Mouse (Mus musculus) kidney, postnatal 25 days (tissue): Measurements from ENCODE around the gene Slc35e3.
"Not testable (repeated sequence)": the region's sequence is repeated elsewhere in the genome, so short reads cannot be mapped to it uniquely, and the experiment has no call there.

Source experiments
- DNase-seq, 2 experiments: peaks; one replicate each; pipeline ENCODE4 v3.0.0; 2021; ENCODE audit warnings: mixed read lengths in 2 of 2

Gene Slc35e3

DNA sequence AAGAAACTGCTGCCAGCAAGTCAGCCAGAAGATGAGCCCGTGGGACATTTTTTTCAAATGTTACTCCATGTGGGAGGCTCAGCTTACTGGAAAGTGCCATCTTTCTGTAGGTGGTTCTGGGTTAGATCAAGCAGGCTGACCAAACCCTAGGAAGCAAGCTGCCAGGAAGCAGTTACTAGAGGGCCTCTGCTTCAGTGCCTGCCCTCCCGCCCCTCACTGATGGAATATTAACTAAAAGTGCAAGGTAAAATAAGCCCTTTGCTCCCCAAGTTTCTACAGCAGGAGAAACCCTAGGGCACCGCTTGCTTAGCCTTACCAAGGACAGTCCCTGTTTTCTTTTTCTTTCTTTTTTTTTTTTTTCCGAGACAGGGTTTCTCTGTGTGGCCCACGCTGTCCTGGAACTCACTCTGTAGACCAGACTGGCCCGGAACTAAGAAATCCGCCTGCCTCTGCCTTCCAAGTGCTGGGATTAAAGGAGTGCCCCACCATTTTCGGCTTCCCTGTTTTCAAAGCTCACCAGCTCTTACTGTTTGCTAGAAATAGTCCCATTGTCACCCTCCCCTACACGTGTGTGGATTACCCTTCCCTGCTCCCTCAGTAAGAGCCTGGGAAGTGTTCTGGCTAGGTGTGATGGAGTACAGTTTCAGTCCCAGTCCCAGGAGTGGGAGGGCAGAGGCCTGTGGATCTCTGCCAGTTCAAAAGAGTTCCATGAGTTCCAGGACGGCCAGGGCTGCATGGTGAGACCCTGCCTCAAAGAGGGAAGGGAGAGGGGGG is 2.3 kb upstream of the Slc35e3 start:
- DNase-seq: peak; percentile 66 to 85

DNA sequence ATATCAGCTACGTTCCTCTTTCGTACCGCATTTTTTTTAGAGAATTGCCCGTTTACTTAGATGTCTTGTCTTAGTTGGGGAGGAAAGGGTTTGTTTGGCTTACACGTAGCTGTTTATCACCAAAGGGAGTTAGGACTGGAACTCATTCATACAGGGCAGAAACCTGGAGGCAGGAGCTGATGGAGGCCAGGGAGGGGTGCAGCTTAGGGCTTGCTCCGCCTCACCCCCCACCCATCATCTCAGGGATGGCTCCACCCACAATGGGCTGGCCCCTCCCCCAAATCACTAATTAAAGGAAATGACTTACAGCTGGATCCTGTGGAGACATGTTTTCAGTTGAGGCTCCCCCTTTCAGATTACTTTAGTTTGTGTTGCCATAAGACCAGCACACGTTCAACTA is 1.5 kb upstream of the Slc35e3 start:
- no peak for DNase-seq

DNA sequence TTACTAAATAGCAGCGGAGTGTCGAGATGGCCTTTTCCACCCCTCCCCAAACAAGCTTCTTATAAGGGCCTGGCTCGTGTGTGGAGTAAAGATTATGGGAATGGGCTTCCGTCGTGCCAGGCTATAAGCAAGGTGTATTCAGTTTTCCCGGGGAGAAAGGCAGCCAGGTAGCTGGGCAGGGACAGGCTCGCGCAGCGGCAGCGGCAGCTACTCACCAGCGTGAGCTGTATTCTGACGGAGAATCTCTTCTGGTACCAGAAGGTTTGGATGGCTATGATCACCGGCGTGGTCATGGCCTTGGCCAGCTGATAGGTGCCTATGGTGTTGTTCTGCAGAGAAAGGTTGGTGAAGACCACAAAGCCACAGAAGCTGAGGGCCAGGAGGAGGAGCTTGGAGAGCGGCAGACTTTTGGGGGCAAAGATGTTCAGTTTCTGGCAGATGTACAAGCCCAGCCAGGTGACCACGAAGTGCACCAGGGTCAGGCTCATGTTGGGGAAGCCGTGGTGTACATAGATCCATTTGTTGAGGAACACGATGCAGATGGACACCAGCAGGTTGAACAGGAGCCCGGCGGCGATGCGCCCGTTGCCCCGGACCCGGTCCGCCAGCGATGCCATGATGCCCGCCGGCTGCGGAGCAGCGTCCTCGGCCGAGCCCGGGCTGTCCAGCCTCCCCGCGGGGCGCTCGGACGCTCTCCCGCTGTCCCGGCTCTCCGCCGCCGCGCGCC is 432 bp downstream of the Slc35e3 start:
- DNase-seq: peak in 1 of 2 experiments; percentile 17

DNA sequence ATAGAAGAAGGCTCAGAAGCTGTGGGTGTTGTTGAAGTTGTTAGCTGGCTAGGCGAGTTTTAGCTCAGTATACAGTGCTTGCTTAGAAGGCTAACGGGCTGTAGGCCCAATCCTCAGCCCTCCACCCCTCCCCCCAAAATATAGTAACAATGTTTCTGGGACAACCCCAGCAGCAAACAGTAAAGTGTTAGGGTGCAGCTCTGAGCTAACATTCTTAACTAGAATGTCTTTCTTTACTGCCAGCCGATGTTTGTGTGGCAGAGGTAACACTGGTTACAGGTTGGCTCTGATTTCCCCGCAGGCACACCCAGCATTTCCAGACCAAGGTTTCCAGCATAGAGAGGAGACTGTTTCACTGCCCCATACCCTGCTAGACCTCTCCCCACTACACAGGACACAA is 2.2 kb downstream of the Slc35e3 start:
- no peak for DNase-seq

DNA sequence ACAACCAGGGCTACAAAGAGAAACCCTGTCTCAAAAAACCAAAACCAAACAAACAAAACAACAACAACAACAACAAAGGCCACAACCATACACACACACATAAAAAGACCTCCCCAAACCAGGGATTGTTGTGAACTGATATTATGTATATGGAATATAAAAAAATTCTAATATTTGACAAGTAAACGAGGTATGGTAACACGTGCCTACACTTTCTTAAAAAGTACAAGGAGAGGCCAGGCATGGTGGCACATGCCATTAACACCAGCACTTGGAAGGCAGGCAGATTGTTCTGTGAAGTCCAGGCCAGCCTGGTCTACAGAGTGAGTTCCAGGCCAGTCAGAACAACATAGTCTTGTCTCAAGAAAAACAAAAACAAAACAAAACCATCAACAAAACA is 3.0 kb downstream of the Slc35e3 start:
- no peak for DNase-seq

DNA sequence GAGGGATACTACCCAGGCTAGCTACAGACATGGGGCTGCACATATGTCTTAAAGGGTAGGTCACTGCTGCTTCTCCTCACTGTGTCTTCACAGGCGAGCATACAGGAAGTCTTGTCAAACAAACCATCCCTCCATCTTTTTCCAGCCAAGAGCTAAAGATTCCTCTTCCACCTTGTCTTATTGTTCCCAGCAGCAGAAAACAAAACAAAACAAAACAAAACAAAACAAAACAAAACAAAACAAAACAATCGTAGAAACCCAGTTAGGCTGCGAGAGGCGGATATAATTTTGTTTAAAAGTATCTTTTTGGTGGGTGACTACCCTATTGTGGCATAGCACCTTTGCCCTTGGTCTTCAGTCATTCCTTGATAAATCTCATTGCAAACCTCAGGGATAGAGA is 3.5 kb downstream of the Slc35e3 start:
- DNase-seq: no peak

DNA sequence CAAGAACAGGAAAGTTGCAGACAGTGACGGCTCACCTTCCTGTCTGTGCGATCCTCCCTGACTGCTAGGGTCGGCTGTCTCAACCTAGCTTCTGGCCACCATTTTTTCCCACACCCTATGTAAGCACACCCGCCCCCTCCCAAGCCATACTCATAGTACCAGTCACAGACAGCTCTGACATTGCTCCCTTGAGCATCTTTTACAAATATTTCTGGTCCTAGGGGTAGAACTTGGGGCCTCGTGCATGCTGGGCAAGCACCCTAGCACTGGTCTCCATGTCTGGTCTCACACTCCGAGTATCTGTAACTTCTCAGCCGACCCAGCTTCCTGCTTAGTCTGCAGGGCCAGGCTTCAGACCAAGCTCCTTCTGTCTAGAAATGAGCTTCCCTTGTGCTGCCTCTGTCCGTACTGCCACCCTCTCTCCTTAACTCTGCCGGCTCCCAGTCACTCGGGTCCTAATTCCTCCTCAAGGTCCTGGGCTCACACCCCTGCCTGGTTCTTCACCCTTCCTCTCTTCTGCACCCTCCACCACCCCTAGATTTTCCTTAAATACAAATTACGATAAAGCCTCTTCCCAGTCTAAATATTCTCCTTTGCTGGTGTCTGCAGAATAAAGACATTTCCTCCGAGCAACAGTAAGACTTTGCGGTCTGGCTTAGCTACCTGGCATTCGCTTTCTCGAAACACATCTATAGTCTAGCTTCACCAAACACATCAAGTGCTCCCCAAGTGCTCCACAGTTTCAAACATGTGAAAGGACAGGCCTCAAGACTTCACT is 4.3 kb downstream of the Slc35e3 start:
- no peak for DNase-seq

DNA sequence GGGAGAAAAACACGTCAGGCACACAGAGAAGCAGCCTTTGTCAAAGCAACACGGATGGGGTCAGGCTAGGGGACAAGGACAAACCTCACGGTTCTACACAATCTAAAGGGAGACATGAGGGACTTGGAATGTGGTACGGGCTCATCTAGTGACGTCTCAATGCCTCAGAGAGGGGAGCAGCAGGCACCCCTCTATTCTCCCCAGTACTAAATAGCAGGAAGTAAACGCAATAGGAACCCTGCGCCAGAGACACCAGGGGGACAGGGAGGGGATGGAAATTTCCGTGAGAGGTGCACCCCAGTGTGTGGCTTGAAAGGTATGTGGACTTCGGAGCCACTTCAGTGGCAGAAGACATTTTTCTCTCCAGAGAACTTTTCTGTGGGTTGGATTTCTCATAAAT is 5.2 kb downstream of the Slc35e3 start:
- DNase-seq: no peak

DNA sequence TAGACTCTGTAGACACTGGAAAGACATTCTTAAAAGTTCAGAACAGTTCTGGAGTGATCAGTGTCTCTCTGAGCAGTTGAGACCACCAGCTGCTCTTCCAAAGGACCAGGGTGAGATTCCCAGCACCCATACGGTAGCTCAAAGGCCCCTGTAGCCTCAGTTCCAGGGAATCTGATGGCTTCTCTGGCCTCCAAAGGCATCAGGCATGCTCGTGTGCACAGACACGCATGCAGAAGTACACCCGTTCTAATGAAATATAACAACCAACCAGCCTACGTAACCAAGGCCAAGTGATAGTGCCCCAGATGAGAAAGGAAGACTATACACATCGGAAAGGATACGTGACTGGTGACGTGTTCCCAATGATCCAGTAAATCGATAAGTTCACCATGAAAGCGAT is 6.0 kb downstream of the Slc35e3 start:
- no peak for DNase-seq

DNA sequence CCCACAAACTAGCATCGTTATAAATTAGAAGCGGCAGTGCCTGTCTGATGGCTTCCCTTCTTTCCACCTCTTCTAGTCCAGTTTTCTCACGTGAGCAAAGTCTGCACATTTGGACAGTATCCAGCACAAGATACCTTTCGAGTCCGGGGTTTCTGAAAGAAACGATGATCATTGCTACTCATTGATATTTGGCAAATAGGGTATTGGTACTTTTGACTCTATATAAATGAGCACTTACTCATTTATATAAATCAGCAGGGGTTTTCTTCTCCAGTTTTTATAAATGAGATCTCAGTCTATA is 6.6 kb downstream of the Slc35e3 start:
- no peak for DNase-seq

DNA sequence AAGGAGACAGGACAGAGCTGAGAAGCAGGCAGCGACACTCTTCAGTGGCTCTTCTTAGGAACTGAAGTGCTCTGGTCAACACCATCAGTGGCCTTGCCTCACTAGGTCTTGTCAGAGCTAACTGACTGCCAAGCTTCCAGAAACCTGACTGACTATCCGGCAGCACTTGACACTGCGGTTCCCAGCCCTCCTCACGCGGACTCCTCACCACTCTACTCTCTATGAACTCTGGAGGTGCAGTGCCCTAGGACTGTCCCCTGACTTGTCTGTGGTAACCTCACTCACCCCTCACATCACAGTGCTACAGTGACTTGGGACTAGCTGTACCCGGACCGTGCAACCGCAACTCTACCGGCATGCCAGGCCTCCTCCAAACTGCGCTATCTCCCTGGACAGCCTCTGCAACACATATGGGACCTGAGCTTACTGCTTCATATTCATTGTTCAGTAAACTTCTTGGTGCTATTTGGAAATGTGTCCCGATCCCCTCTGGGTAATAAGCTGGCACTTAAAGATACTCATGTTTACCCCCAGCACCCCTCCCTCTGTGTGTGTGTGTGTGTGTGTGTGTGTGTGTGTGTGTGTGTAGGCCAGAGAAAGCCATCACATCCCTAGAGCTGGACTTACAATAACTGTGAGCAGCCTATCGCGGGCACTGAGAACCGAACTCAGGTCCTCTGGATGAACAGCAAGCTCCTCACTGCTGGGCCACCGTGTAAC is 7.1 kb downstream of the Slc35e3 start:
- DNase-seq: no peak

DNA sequence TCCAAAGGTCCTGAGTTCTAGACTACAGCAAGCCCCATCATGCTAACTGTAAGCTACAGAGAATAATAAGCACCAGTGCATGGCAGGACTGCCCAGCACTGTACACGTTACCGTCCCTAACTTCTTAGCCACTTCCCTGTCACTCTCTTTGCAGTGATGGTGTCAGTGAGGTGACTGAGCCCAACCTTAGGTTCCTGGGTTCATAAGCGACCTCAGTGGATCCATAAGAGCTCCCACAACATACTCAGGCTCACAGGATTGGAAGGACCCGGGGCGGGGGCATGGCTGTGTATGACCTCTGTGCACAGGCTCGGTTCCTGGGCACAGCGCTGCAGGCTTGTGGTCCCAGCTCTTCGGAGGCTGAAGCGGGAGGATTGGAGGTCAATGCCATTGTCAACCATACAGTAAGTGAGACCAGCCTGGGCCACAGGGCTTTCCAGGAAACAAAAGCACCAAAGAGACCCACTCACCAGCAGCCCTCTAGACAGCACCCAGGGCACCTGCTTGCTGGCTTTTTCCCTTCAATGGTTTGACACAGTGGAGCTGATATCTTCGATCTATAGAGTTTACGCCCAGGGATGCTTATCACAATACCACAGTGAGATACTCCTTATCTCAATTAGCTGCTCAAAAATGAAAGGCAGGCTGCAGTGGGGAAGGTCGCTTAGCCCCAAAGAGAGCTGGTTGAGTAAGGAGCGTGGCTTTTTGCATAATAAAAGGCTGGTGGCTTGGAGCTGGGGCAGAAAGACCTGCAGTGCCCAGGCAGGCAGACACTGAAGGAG is 7.8 kb downstream of the Slc35e3 start:
- no peak for DNase-seq

DNA sequence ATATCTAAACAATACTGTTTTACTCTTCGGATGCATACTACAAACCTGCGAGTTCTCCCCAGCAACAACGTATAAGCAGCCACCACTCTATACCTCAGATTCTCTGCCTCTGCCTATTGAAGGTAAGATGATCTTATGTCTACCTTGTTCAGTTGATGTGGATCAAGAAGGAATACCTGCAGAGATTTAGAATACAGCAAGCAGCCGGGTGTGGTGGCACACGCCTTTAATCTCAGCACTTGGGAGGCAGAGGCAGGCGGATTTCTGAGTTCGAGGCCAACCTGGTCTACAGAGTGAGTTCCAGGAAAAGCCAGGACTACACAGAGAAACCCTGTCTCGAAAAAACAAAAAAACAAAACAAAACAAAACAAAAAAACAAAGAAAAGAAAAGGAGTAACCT is 8.7 kb downstream of the Slc35e3 start:
- DNase-seq: not testable (repeated sequence)

DNA sequence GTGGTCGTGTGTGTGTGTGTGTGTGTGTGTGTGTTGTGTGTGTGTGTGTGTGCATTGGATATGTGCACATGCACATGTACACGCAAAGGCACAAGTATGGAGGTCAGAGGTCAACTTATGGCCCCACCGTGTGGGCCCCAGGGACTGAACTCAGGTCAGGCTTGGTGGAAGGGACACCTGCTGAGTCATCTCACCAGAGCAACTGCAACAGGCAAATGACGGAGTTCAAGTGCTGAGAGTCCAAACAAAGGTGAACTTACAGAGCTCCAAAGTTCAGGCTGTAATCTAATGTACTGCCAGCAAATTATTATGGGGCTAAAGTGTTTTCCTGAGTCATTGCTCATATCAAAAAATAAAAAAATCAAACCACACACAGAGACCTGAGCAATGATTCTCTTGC is 9.1 kb downstream of the Slc35e3 start:
- DNase-seq: peak; percentile 39 to 73

DNA sequence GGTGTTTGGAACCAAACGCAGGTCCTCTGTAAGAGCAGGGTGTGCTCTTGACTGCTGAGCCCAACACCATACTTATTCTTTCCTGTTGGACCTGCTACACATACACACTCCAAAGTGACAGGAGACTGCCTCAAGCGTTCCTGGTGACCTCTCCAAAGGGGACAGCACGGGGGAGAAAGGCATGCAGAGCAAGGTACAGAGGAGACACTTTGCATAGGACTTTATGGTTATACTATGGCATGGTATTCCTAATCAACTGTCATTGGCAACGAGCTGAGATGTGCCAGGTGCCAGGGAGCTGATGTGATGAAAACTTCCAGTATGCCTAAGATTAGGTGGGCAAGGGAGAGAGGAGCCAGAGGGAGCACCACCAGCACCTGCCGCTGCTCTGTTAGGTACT is 9.6 kb downstream of the Slc35e3 start:
- no peak for DNase-seq

DNA sequence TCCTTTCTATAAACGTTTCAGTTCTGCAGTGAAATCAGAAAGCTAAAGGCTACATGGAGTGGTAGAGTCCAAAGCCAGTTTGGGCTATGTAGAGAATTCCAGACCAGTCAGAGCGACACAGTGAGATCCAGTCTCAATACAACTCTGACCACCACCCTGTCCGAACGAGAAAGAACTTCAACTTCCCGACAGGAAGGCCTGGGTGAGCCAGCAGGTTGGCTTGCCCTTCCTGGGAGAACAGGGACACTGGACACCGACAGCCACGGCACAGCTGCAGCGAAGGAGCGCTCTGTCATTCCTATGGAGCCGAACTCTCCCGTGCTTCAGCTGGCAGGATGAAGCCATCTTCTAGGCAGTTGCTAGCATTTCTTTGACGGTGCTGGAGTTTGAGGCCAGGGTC is 10.8 kb downstream of the Slc35e3 start:
- DNase-seq: not testable (repeated sequence)

DNA sequence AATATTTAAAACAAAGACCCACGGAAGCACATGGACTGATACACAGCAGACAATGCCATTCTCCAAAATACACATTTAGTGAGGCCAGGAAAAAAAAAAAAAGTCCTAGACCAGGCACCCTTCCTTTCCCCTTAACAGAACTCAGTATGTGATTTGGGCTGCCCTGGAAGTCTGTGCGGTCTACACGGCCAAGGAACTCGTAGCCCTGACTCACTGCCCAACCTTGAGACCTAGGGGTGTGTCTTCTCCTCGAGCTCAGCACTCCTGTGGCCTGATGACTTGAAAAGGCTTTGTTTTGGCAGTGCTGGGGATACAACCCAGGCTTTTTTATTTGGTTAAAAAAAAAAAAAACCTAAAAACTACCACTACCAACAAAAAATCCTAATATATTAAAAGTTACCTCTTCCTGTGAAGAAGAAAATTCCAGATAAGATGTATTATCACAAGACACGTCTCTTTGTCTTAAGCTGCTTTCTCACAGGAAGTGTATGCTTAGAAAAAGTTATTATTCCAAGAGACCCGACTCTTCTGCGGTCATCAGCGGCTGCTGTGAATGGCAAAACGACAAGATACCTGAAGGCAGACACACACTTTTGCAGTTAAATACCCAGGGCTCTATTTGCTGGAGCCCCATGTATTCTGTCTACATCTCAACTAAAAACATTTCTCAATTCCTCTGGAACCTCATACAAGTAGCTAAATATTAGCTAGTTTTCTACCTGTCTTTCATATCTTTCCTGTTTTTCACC is 11.9 kb downstream of the Slc35e3 start:
- DNase-seq: peak; percentile 41 to 67

DNA sequence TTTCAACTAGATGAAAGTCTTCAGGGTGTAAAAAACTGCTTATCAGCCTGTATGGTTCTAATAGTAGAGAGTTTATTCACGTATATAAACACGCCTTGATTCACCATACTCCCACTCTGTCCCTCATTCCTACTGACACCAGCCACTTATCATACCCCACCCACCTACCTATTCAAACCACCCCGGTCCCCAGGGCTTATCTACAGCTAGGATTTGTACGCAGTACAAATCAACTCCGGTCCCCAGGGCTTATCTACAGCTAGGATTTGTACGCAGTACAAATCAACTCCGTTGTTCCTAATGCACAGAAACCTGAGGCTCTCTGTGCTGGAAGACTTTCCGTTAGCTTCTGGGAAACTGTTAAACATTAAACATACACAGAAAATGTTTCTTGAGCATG is 12.5 kb downstream of the Slc35e3 start:
- DNase-seq: not testable (repeated sequence)

DNA sequence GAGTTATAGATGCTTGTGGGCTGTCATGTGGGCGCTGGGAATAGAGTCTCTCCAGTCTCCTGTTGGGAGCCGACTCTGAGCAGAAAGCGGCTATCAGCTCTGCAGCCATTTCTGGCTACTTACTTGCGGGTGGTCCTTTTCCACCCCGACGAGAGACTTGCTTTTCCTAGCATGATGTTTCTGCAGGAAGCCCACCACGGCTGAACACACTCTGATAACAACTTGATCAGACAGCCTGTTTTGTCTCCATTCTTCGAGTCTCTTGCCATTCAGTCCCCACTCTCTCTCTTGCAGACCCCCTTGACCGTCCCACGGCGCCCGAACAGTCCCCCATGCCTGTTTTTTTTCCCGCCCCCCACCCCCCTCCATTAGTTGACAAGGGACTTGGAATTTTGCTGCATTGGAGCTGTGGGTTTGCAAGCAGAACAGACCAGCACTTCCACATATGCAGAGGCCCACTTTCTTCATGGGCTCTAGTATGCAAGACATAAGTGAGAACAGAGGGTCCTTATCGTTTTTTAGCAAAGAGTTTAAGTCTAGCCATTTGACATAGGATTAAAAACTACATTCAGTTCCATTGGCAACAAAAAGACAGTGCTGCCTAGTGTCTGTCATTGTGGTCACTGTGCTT is 13.1 kb downstream of the Slc35e3 start:
- no peak for DNase-seq

DNA sequence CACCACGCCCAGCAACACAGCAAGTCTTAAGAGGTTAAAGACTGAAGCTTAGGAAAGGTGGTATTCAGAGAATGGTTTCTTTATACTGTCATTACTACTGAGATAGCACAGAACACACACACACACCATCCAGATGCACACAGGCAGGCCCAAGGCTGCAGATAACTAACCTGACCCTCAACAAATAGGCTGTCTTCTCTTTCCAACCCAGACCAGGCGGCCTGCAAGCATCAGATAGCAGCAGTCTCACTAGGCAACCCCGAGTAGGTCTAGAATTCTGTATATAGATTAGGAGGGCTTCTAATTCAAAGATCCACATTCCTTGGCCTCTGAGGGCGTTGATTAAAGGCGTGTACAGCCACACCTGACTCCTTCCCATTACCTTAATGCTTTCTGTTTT is 14.0 kb downstream of the Slc35e3 start:
- DNase-seq: no peak
